In the genomic region with DNA sequence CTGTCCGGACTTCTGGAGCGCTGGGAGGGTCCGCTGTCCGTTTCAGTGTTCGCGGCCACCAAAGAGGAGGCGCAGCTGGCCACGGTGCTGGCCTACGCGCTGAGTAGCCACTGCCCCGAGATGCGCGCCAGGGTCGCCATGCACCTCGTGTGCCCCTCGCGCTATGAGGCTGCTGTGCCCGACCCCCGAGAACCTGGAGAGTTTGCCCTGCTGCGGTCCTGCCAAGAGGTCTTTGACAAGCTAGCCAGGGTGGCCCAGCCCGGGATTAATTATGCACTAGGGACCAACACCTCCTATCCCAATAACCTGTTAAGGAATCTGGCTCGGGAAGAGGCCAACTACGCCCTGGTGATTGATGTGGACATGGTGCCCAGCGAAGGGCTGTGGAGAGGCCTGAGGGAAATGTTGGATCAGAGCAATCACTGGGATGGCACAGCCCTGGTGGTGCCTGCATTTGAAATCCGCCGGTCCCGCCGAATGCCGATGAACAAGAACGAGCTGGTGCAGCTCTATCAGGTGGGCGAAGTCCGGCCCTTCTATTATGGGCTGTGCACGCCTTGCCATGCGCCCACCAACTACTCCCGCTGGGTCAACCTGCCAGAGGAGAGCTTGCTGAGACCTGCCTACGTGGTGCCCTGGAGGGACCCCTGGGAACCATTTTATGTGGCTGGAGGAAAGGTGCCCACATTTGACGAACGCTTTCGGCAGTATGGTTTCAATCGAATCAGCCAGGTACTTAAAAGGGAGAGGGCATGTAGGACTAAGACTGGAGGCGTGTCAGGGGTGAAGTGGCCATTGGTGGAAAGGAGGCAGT, we compare ENCODE assay signal across 8 mouse cellular contexts. TPM values are rescaled to one million over a fixed set of nuclear protein-coding genes. Genes with fewer than 3 reads are reported as not detected.
DNase-seq lines count a peak whose midpoint lies in the region; ATAC-seq and TF ChIP-seq lines count a peak whose summit lies in the region.

No protein-coding gene starts in this region.

- WGBS in heart, adult 2 months, result 13% methylated on average over 41 of the region's 41 CpGs
- WGBS in embryonic facial prominence, embryonic 13.5 days, result 10% methylated on average over 41 of the region's 41 CpGs
- WGBS in intestine, postnatal 0 days, result 8% methylated on average over 41 of the region's 41 CpGs
- WGBS in midbrain, embryonic 12.5 days, result 9% methylated on average over 41 of the region's 41 CpGs

- dilution Hi-C loops in CH12.LX (cut with MboI; ENCODE audit: extremely low pct_ligation_motif_present, extremely low pct_unique_long_range_greater_than_20kb, low sequenced_read_pairs), result no loop called here

- intact Hi-C loops in heart, adult 2 months (cut with DNase I), result loop anchor here (5.0 kb wide), 1 partner anchor 48 kb away; a partner anchor contains a TSS
- intact Hi-C loops in heart, postnatal 36 days (cut with DNase I), result no loop called here

- DNase-seq in heart, adult 2 months, result no peak
- no peak for DNase-seq in heart, postnatal 36 days
- DNase-seq in CH12.LX (ENCODE audit: extremely low read depth), result no peak
- DNase-seq in Muller cell, postnatal 12 days (ENCODE audit: inconsistent ontology term), result no peak
- no peak for DNase-seq in T-cell, adult 2 months (ENCODE audit: low spot score)

- peak overlapping the region; percentile 88 for H3K27ac ChIP-seq in heart, adult 2 months
- H3K27ac ChIP-seq in CH12.LX (ENCODE audit: insufficient read depth, low read depth), result no peak overlapping the region
- H3K27ac ChIP-seq in embryonic facial prominence, embryonic 13.5 days, result peak overlapping the region; percentile 79; the same call in 1 of the 2 replicates
- H3K27ac ChIP-seq in intestine, postnatal 0 days (ENCODE audit: low read depth, low read length), result peak overlapping the region; percentile 50
- H3K27ac ChIP-seq in midbrain, embryonic 12.5 days (replicated peaks), result peak overlapping the region; percentile 85

- H3K4me2 ChIP-seq in CH12.LX (ENCODE audit: insufficient read depth, low read depth, poor library complexity, severe bottlenecking), result peak overlapping the region; percentile 75
- peak overlapping the region; percentile 98 for H3K4me2 ChIP-seq in embryonic facial prominence, embryonic 13.5 days
- H3K4me2 ChIP-seq in intestine, postnatal 0 days (replicated peaks; ENCODE audit: low read depth), result peak overlapping the region; percentile 93
- H3K4me2 ChIP-seq in midbrain, embryonic 12.5 days (replicated peaks), result peak overlapping the region; percentile 100

- peaks cover 12% of the 10 kb centered on the region for H3K4me1 ChIP-seq in heart, adult 2 months (ENCODE audit: control insufficient read depth, insufficient read depth, low read length)
- peaks cover 12 to 40% of the 10 kb centered on the region in 2 experiments for H3K4me1 ChIP-seq in CH12.LX (ENCODE audit: control insufficient read depth in 1 of 2, insufficient read depth in 2 of 2)
- peaks cover 34% of the 10 kb centered on the region for H3K4me1 ChIP-seq in embryonic facial prominence, embryonic 13.5 days
- peaks cover 5% of the 10 kb centered on the region; the same call in 1 of the 2 replicates for H3K4me1 ChIP-seq in intestine, postnatal 0 days (replicated peaks; ENCODE audit: control insufficient read depth, insufficient read depth, low read length)
- peaks cover 38% of the 10 kb centered on the region for H3K4me1 ChIP-seq in midbrain, embryonic 12.5 days

- H3K9me3 ChIP-seq in CH12.LX (replicated peaks; ENCODE audit: low read length), result no peaks in the 10 kb centered on the region
- H3K9me3 ChIP-seq in embryonic facial prominence, embryonic 13.5 days, result no peaks in the 10 kb centered on the region
- no peaks in the 10 kb centered on the region for H3K9me3 ChIP-seq in intestine, postnatal 0 days (ENCODE audit: control insufficient read depth)
- H3K9me3 ChIP-seq in midbrain, embryonic 12.5 days, result no peaks in the 10 kb centered on the region

- no peaks in the 10 kb centered on the region for H3K79me2 ChIP-seq in heart, adult 2 months (replicated peaks; ENCODE audit: control insufficient read depth, insufficient read depth, low read length)
- peaks cover 11% of the 10 kb centered on the region for H3K79me2 ChIP-seq in CH12.LX (replicated peaks; ENCODE audit: control insufficient read depth, extremely low read depth, insufficient read depth, poor library complexity, severe bottlenecking)

- H3K27me3 ChIP-seq in heart, adult 2 months (ENCODE audit: control insufficient read depth, insufficient read depth, low read length), result no peaks in the 10 kb centered on the region
- peaks cover 7% of the 10 kb centered on the region for H3K27me3 ChIP-seq in CH12.LX (replicated peaks)
- no peaks in the 10 kb centered on the region for H3K27me3 ChIP-seq in embryonic facial prominence, embryonic 13.5 days
- H3K27me3 ChIP-seq in intestine, postnatal 0 days (replicated peaks; ENCODE audit: control insufficient read depth, insufficient read depth, low read length), result no peaks in the 10 kb centered on the region
- H3K27me3 ChIP-seq in midbrain, embryonic 12.5 days, result peaks cover 7% of the 10 kb centered on the region; the same call in 1 of the 2 replicates

- 0 out of 2 replicates have a peak, but pooled peaks have one; percentile 22 for ATAC-seq in embryonic facial prominence, embryonic 13.5 days (ENCODE audit: insufficient number of reproducible peaks, insufficient read depth, low FRiP score, low TSS enrichment, low read depth)
- 0 out of 2 replicates have a peak, but pooled peaks have one; percentile 14 for ATAC-seq in intestine, postnatal 0 days
- ATAC-seq in midbrain, embryonic 12.5 days (ENCODE audit: low FRiP score, low read depth), result 0 out of 2 replicates have a peak, but pooled peaks have one; percentile 32

- TF ChIP-seq EP300 in heart, adult 2 months (IDR thresholded peaks at IDR 0.05; ENCODE audit: insufficient read depth, low read depth, low read length), result no peak
- TF ChIP-seq EP300 in CH12.LX (IDR thresholded peaks at IDR 0.05; ENCODE audit: low read length), result no peak

- TF ChIP-seq POLR2A in heart, adult 2 months (IDR thresholded peaks at IDR 0.05; ENCODE audit: insufficient read depth, low read depth, low read length), result no peak
- TF ChIP-seq POLR2A in CH12.LX (IDR thresholded peaks at IDR 0.05; ENCODE audit: low read depth, low read length), result no peak

- H3K36me3 ChIP-seq in heart, adult 2 months (ENCODE audit: control insufficient read depth, insufficient read depth, low read length), result no peaks in the 10 kb centered on the region
- H3K36me3 ChIP-seq in CH12.LX (replicated peaks in 1 of 2; ENCODE audit: control insufficient read depth in 1 of 2, insufficient read depth in 1 of 2, low read length in 1 of 2), result peaks cover 3 to 18% of the 10 kb centered on the region in 2 experiments
- peaks cover 17% of the 10 kb centered on the region for H3K36me3 ChIP-seq in embryonic facial prominence, embryonic 13.5 days
- no peaks in the 10 kb centered on the region for H3K36me3 ChIP-seq in intestine, postnatal 0 days (ENCODE audit: control insufficient read depth, insufficient read depth)
- peaks cover 16% of the 10 kb centered on the region; the same call in 1 of the 2 replicates for H3K36me3 ChIP-seq in midbrain, embryonic 12.5 days

- no peak for TF ChIP-seq CTCF in heart, adult 2 months (IDR thresholded peaks at IDR 0.05)
- TF ChIP-seq CTCF in CH12.LX (conservative IDR thresholded peaks at IDR 0.05 in 1 of 2, IDR thresholded peaks at IDR 0.05 in 1 of 2; ENCODE audit: low read depth in 2 of 2, low read length in 2 of 2), result no peak
- TF ChIP-seq CTCF in intestine, postnatal 0 days (IDR thresholded peaks at IDR 0.05; ENCODE audit: low read depth), result no peak

- H3K4me3 ChIP-seq in heart, adult 2 months, result peak overlapping the region; percentile 79
- H3K4me3 ChIP-seq in CH12.LX (replicated peaks in 1 of 3; ENCODE audit: low read depth in 2 of 3, low read length in 2 of 3, poor library complexity in 1 of 3), result peak overlapping the region; percentile 69 to 86 (median 79)
- peak overlapping the region; percentile 92 for H3K4me3 ChIP-seq in embryonic facial prominence, embryonic 13.5 days
- H3K4me3 ChIP-seq in intestine, postnatal 0 days (ENCODE audit: low read depth, low read length), result peak overlapping the region; percentile 70
- H3K4me3 ChIP-seq in midbrain, embryonic 12.5 days, result peak overlapping the region; percentile 85

- in situ Hi-C loops in CH12.LX (cut with MboI; ENCODE audit: low pct_ligation_motif_present, low pct_unique_long_range_greater_than_20kb, low sequenced_read_pairs), result loop anchor here (5.0 kb wide), 1 partner anchor 48 kb away; a partner anchor contains a TSS

- H3K9ac ChIP-seq in heart, adult 2 months (ENCODE audit: low read depth, low read length), result peak overlapping the region; percentile 94
- H3K9ac ChIP-seq in CH12.LX (ENCODE audit: insufficient read depth, low read depth), result peak overlapping the region; percentile 41
- peak overlapping the region; percentile 90 for H3K9ac ChIP-seq in embryonic facial prominence, embryonic 13.5 days
- H3K9ac ChIP-seq in intestine, postnatal 0 days (ENCODE audit: low read depth, low read length), result peak overlapping the region; percentile 73
- peak overlapping the region; percentile 88 for H3K9ac ChIP-seq in midbrain, embryonic 12.5 days (replicated peaks)

- no peak for TF ChIP-seq RAD21 in CH12.LX (IDR thresholded peaks at IDR 0.05; ENCODE audit: low read depth, low read length)

RNA-seq across cellular contexts. Expression of a gene that starts 0.8 kb away (rescaled TPM):
- 1 to 10 TPM; 1.3 to 2.3 TPM for total RNA-seq in heart, adult 2 months (2021)
- polyA plus RNA-seq in heart, adult 2 months (2012; rRNA removed), result 0.08 and 0.15 TPM in 2 replicates
- total RNA-seq in heart, postnatal 36 days (2021), result 1 to 10 TPM; 1.4 to 3.9 TPM
- total RNA-seq in CH12.LX (2012; rRNA removed) (1.3 and 2.1 TPM in 2 replicates), CH12.LX (2014; rRNA removed) (0.15 and 0.22 TPM in 2 replicates)
- polyA plus RNA-seq in CH12.LX (2012; ENCODE audit: insufficient read length, low read depth), result 0.29 TPM in 1 of 2 replicates, not detected in the other
- polyA plus RNA-seq in embryonic facial prominence, embryonic 13.5 days (2015; fragmentation: Nextera tagmentation; extraction: Ambion mirVana), result 2.3 and 3.5 TPM in 2 replicates
- 0.56 TPM in 1 of 2 replicates, not detected in the other for polyA plus RNA-seq in intestine, postnatal 0 days (2015; fragmentation: Nextera tagmentation; extraction: Ambion mirVana)
- polyA plus RNA-seq in midbrain, embryonic 12.5 days (2016; fragmentation: Nextera tagmentation; extraction: Ambion mirVana), result 4.0 and 4.4 TPM in 2 replicates

RNA-seq across cellular contexts. Expression of a gene that starts 0.9 kb away (rescaled TPM):
- total RNA-seq in heart, adult 2 months (2021), result 10 to 100 TPM; 43.2 to 43.8 TPM
- 43.2 and 48.8 TPM in 2 replicates for polyA plus RNA-seq in heart, adult 2 months (2012; rRNA removed)
- total RNA-seq in heart, postnatal 36 days (2021), result 10 to 100 TPM; 45.1 to 47.2 TPM
- total RNA-seq in CH12.LX (2012; rRNA removed) (9.8 and 12.1 TPM in 2 replicates), CH12.LX (2014; rRNA removed) (6.9 and 7.7 TPM in 2 replicates)
- 5.2 and 5.6 TPM in 2 replicates for polyA plus RNA-seq in CH12.LX (2012; ENCODE audit: insufficient read length, low read depth)
- polyA plus RNA-seq in embryonic facial prominence, embryonic 13.5 days (2015; fragmentation: Nextera tagmentation; extraction: Ambion mirVana), result 47.1 and 49.5 TPM in 2 replicates
- polyA plus RNA-seq in intestine, postnatal 0 days (2015; fragmentation: Nextera tagmentation; extraction: Ambion mirVana), result 16.2 and 17.9 TPM in 2 replicates
- polyA plus RNA-seq in midbrain, embryonic 12.5 days (2016; fragmentation: Nextera tagmentation; extraction: Ambion mirVana), result 40.7 and 42.4 TPM in 2 replicates

RNA-seq across cellular contexts. Expression of a gene that starts 1.6 kb away (rescaled TPM):
- total RNA-seq in heart, adult 2 months (2021), result 10 to 100 TPM; 14.3 to 16.9 TPM
- 17.0 and 18.1 TPM in 2 replicates for polyA plus RNA-seq in heart, adult 2 months (2012; rRNA removed)
- 10 to 100 TPM; 13.9 to 15.6 TPM for total RNA-seq in heart, postnatal 36 days (2021)
- 22.8 and 24.6 TPM in 2 replicates for total RNA-seq in CH12.LX (2012; rRNA removed)
- total RNA-seq in CH12.LX (2014; rRNA removed), result 30.0 and 36.3 TPM in 2 replicates
- 50.9 and 63.7 TPM in 2 replicates for polyA plus RNA-seq in CH12.LX (2012; ENCODE audit: insufficient read length, low read depth)
- 40.6 and 42.9 TPM in 2 replicates for polyA plus RNA-seq in embryonic facial prominence, embryonic 13.5 days (2015; fragmentation: Nextera tagmentation; extraction: Ambion mirVana)
- 33.2 and 33.4 TPM in 2 replicates for polyA plus RNA-seq in intestine, postnatal 0 days (2015; fragmentation: Nextera tagmentation; extraction: Ambion mirVana)
- 56.6 and 63.7 TPM in 2 replicates for polyA plus RNA-seq in midbrain, embryonic 12.5 days (2016; fragmentation: Nextera tagmentation; extraction: Ambion mirVana)

RNA-seq across cellular contexts. Expression of a gene that starts 10.8 kb away (rescaled TPM):
- 1 to 10 TPM; 1.2 to 1.8 TPM for total RNA-seq in heart, adult 2 months (2021)
- polyA plus RNA-seq in heart, adult 2 months (2012; rRNA removed), result 2.1 and 3.0 TPM in 2 replicates
- total RNA-seq in heart, postnatal 36 days (2021), result 1 to 10 TPM; 1.8 to 2.1 TPM
- total RNA-seq in CH12.LX (2012; rRNA removed) (0.47 and 0.92 TPM in 2 replicates), CH12.LX (2014; rRNA removed) (0.13 and 0.30 TPM in 2 replicates)
- 0.74 and 0.89 TPM in 2 replicates for polyA plus RNA-seq in CH12.LX (2012; ENCODE audit: insufficient read length, low read depth)
- polyA plus RNA-seq in embryonic facial prominence, embryonic 13.5 days (2015; fragmentation: Nextera tagmentation; extraction: Ambion mirVana), result 0.99 and 1.5 TPM in 2 replicates
- polyA plus RNA-seq in intestine, postnatal 0 days (2015; fragmentation: Nextera tagmentation; extraction: Ambion mirVana), result 0.77 and 0.78 TPM in 2 replicates
- 1.7 and 2.0 TPM in 2 replicates for polyA plus RNA-seq in midbrain, embryonic 12.5 days (2016; fragmentation: Nextera tagmentation; extraction: Ambion mirVana)

RNA-seq across cellular contexts. Expression of a gene that starts 15.8 kb away (rescaled TPM):
- total RNA-seq in heart, adult 2 months (2021), result 10 to 100 TPM; 10.8 to 11.4 TPM
- 35.7 and 42.8 TPM in 2 replicates for polyA plus RNA-seq in heart, adult 2 months (2012; rRNA removed)
- total RNA-seq in heart, postnatal 36 days (2021), result 10 to 100 TPM; 12.7 to 13.2 TPM
- total RNA-seq in CH12.LX (2012; rRNA removed) (4.2 and 6.7 TPM in 2 replicates), CH12.LX (2014; rRNA removed) (0.96 and 2.1 TPM in 2 replicates)
- 5.6 and 6.6 TPM in 2 replicates for polyA plus RNA-seq in CH12.LX (2012; ENCODE audit: insufficient read length, low read depth)
- 4.3 and 5.8 TPM in 2 replicates for polyA plus RNA-seq in embryonic facial prominence, embryonic 13.5 days (2015; fragmentation: Nextera tagmentation; extraction: Ambion mirVana)
- polyA plus RNA-seq in intestine, postnatal 0 days (2015; fragmentation: Nextera tagmentation; extraction: Ambion mirVana), result 1.3 and 1.8 TPM in 2 replicates
- polyA plus RNA-seq in midbrain, embryonic 12.5 days (2016; fragmentation: Nextera tagmentation; extraction: Ambion mirVana), result 4.8 and 5.1 TPM in 2 replicates

Comparison
In these comparisons a context has a peak if more than half of its experiments do, and no peak if none do; other contexts are left out.
1. H3K9ac ChIP-seq: peak in every context shown above with its lines; median percentile 94 in heart, adult 2 months; 90 in embryonic facial prominence, embryonic 13.5 days; 88 in midbrain, embryonic 12.5 days; 73 in intestine, postnatal 0 days; 41 in CH12.LX.